Mouse (Mus musculus) erythroblast, embryonic 14.5 days (primary cell): ENCODE data around the gene Lyst. TPM values are rescaled to one million over a fixed set of nuclear protein-coding genes. Genes with fewer than 3 reads are reported as not detected.

Source experiments
- H3K27me3 ChIP-seq: 2 replicates; pipeline ENCODE4 v1.6.1; 2012; ENCODE audit warnings: inconsistent platforms; ENCODE audit not compliant: control insufficient read depth
- H3K36me3 ChIP-seq: 2 replicates; pipeline ENCODE4 v1.6.1; 2012; ENCODE audit warnings: mild to moderate bottlenecking, inconsistent platforms; ENCODE audit not compliant: control insufficient read depth
- H3K4me1 ChIP-seq: 2 replicates; pipeline ENCODE4 v1.6.1; 2012; ENCODE audit warnings: inconsistent platforms; ENCODE audit not compliant: control insufficient read depth
- H3K4me3 ChIP-seq: replicated peaks from 2 replicates; pipeline ENCODE3; 2012; ENCODE audit warnings: moderate library complexity, mild to moderate bottlenecking, inconsistent platforms
- H3K9me3 ChIP-seq: 2 replicates; pipeline ENCODE4 v1.6.1; 2012; ENCODE audit warnings: low read length, inconsistent platforms, mixed read lengths; ENCODE audit not compliant: control insufficient read depth
- GATA1 ChIP-seq: IDR thresholded peaks from 2 replicates; pipeline ENCODE4 v1.6.1; 2012; ENCODE audit warnings: low read length, inconsistent platforms, mixed read lengths
- TAL1 ChIP-seq: IDR thresholded peaks from 3 replicates; pipeline ENCODE4 v1.6.1; 2012; ENCODE audit warnings: low read length, inconsistent platforms, mixed read lengths
- polyA plus RNA-seq: library from polyadenylated mRNA; stranded (reverse); fragments of >175 nt; gene quantifications from 2 replicates; pipeline ENCODE4 v1.2.3, GENCODE M21; 2012

Lyst gene
- polyA plus RNA-seq, 1 experiment, result 0.01 TPM

DNA sequence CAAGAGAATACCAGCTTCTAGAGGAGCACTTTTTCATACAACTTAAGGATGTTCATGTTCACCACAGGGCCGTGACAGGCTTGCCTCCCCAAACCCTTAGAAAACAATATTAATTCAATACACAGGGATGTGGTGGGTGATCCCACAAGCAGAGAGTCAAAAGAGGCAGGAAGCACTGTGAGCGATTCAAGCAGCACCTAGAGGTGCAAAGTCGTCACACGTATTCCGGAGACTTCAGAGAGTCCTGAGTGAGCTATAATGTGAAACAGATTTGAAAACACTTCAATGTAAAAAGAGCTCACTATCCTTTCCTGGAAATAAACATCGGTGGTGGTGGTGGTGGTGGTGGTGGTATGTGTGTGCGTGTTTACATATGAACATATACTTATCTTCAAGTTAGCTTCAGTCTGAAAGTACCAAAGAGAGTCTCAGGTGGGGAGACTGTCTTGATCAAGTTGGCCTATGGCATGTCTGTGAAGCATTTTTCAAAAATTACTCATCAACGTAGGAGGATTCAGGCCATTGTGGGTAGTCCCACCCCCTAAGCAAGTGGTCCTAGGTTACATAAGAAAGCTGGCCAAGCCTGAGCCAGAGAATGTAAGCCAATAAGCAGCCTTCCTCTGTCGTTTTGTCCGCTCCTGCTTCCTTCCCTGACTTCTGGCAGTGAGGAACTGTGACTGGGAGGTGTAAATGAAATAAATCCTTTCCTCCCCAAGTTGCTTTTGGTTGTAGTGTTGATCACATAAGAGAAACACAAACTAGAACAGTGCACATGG, 17.9 kb upstream of the Lyst start:
- TF ChIP-seq TAL1 (no peak), GATA1 (no peak)
- Histone ChIP-seq H3K36me3 (no peaks in the 10 kb centered on the region), H3K9me3 (no peaks in the 10 kb centered on the region), H3K4me3 (no peak overlapping the region), H3K4me1 (no peaks in the 10 kb centered on the region), H3K27me3 (no peaks in the 10 kb centered on the region)

DNA sequence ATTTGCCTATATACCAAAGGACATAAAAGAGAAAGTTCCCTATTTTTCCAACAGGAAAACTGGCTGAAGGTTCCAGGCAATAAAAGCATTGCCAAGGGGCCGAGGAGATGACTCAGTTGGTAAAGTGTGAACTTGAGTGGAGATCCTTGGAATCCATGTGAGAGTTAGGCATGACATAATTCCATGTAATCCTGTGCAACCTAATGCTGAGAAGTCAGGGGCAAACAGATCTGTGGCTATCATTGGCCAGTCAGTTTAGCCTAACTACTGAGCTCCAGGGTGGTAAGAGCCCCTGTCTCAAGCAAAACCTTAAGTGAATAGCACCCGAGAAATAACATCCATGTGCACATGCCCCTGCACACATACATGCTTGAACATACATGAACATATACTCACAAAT, 17.3 kb upstream of the Lyst start:
- H3K4me1 ChIP-seq, result no peaks in the 10 kb centered on the region
- TF ChIP-seq TAL1 (no peak), GATA1 (no peak)
- H3K9me3 ChIP-seq, result no peaks in the 10 kb centered on the region
- H3K27me3 ChIP-seq, result no peaks in the 10 kb centered on the region
- H3K36me3 ChIP-seq, result no peaks in the 10 kb centered on the region
- no peak overlapping the region for H3K4me3 ChIP-seq

DNA sequence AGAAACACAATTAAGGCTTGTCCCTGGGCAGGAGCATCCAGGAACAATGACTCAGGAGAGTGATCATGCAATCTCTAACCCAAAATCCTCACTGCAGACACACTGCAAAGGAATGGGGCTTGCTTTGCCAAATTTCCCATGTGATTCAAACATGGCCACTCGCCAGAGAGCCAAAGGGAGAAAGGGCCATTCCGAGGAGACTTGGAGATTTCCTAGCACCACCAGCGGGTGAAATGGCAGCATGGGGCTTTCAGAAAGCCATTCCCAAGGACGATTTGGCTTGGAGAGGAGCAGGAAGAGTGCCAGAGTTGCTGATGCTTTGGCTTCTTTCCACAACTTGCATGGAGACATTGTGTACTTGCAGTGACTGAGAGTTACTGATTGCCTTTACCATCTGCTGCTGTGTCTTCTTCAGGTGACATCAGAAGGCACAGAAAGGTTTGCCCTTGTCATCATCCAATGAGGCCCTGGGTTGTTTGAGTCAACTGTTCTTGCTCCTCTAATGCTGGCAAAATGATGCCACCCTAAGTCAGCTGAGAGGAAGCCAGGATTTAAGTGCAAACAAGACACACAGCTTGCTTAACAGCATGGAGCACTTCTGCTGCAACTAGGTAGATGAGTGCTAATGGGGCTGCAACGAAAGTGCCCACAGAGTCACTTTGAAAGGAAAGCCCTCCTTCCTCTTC, 16.5 kb upstream of the Lyst start:
- no peak overlapping the region for H3K4me3 ChIP-seq
- no peak for TF ChIP-seq GATA1
- TF ChIP-seq TAL1, result no peak

DNA sequence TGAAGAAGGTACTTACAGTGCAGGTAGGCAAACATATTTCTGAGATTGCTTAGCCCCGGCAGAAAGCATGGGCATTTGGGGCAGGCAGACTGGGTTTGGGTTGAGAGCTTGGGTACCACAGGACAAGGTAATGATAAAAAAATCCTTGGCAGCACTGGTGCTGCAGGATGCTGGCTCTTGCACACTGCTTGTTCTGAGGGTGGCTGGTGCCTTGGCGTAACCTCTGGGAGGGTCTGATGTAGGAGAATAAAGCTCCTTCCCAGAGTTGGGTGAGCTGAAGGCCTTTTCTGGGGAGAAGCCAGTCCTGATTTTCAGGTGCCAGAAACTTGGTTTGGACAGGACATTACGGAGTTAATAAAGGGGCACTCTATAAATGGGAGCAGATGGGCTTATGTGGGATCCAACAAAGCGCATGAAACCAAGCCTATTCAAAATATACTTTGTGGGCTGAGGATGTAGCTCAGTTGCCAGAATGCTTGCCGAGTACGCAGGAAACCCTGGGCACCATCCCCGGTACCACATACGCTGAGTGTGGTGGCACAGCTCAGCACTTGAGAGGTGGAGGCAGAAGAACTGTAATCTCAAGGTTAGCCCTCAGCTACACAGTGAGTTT, 15.8 kb upstream of the Lyst start:
- TF ChIP-seq TAL1 (no peak), GATA1 (no peak)
- no peaks in the 10 kb centered on the region for H3K9me3 ChIP-seq
- no peak overlapping the region for H3K4me3 ChIP-seq
- H3K27me3 ChIP-seq, result no peaks in the 10 kb centered on the region
- no peaks in the 10 kb centered on the region for H3K4me1 ChIP-seq
- no peaks in the 10 kb centered on the region for H3K36me3 ChIP-seq

More for the DNA sequence above, 16.5 kb upstream of the Lyst start:
- no peaks in the 10 kb centered on the region for H3K27me3 ChIP-seq
- no peaks in the 10 kb centered on the region for H3K4me1 ChIP-seq
- no peaks in the 10 kb centered on the region for H3K36me3 ChIP-seq
- no peaks in the 10 kb centered on the region for H3K9me3 ChIP-seq

DNA sequence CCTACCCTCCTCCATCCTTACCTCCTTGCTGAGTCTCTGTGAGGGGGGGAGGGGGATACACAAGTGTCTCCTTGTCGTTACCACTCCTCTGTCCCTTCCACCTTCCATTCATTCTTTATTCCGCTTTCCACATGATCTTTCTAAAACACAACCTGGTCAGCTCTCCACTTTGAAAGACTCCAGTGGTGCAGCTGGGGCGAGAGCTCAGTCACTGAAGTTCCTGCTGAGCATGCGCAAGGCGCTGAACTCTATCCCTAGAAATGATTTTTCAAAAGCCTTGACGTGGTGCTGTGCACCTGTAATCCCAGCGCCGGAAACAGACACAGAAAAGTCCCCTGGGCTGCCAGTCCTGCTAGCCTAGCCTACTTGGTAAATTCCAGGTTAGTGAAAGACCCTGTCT, 15.1 kb upstream of the Lyst start:
- TF ChIP-seq GATA1 (no peak), TAL1 (no peak)

DNA sequence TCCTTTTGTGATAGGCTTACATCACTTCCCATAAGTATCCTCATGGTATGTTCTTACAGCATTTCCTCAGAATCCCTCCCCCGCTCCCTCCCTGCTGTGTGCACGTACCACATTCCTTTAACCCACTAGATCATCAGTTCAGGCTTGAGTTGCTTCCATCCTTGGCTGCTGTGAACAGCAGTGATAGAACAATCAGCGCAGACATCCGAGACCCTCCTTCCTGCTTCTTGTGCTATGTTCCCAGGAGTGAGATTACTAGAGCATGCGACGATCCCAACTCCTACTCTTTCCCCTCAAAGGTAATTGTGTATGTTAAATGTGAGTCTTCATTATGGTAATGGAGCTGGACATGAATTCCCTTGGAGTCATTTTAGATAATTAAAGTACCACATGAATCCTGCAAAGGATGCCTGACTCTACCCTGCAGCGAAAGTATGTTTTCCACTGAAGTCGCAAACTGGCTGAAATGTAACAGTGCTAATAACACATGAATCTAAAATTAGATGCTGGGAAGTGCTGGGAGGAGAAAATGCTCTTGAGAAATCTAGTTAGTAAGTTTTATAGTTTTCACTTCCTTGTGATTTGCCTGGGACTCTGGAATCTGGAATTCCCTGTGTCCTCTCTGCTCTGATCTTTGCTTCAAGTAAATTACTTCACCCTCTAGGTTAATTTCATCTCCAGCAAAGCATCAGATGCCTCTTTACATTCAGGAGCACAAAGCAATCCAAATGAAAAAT, 13.6 kb upstream of the Lyst start:
- H3K4me3 ChIP-seq, result no peak overlapping the region
- no peak for TF ChIP-seq GATA1
- no peak for TF ChIP-seq TAL1
- H3K9me3 ChIP-seq, result no peaks in the 10 kb centered on the region
- no peaks in the 10 kb centered on the region for H3K27me3 ChIP-seq
- no peaks in the 10 kb centered on the region for H3K4me1 ChIP-seq
- H3K36me3 ChIP-seq, result no peaks in the 10 kb centered on the region

More for the DNA sequence above, 15.1 kb upstream of the Lyst start:
- H3K27me3 ChIP-seq, result no peaks in the 10 kb centered on the region
- no peaks in the 10 kb centered on the region for H3K36me3 ChIP-seq
- H3K9me3 ChIP-seq, result no peaks in the 10 kb centered on the region
- H3K4me1 ChIP-seq, result no peaks in the 10 kb centered on the region
- H3K4me3 ChIP-seq, result no peak overlapping the region

DNA sequence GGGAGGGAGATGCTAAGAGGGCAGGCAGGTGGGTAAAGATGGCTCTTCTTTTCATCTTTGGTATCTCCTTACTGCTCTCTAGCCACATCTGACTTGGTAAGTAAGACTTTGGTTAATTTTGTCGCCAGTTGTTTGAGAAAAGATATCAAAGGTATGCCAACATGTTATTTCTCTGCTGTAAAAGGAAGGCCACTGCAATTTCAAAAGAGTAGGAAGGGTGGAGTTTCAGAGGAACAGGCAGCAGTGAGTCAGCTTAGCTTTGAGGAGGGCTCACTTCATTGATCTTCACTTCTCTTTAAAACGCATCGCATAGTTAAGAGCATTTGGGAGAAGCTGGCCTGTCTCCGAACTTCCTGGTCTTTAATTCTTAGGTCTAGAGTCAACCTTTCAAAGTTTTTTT, 8.2 kb upstream of the Lyst start:
- H3K36me3 ChIP-seq, result no peaks in the 10 kb centered on the region
- TF ChIP-seq TAL1, result no peak
- no peak for TF ChIP-seq GATA1
- H3K9me3 ChIP-seq, result no peaks in the 10 kb centered on the region
- no peak overlapping the region for H3K4me3 ChIP-seq
- H3K4me1 ChIP-seq, result no peaks in the 10 kb centered on the region
- no peaks in the 10 kb centered on the region for H3K27me3 ChIP-seq

DNA sequence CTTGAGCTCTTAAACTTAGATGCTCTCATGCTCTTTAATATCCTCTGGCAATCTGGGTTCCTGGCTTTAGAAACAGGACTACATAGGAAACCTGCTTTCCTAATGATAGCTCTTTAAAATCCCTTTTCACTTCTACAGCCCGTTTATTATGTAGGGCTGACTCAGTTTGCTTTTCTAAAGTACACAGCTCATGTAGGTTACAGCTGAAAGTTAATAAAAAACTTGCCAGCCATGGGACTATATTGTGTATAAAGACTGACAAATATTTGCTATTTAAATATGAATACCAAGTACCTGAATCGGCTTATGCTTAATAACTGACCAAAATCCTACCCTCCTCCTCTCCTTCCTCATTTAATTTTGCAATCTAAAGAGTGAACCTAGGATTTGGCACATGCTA, 6.7 kb upstream of the Lyst start:
- Histone ChIP-seq H3K27me3 (no peaks in the 10 kb centered on the region), H3K4me3 (no peak overlapping the region), H3K4me1 (peaks cover under 1% of the 10 kb centered on the region; the same call in 1 of the 2 replicates), H3K9me3 (no peaks in the 10 kb centered on the region), H3K36me3 (no peaks in the 10 kb centered on the region)
- TF ChIP-seq TAL1, result no peak
- TF ChIP-seq GATA1, result no peak
